Mouse (Mus musculus) stomach, embryonic 14.5 days (tissue): ENCODE results near the gene Car5b. TPM values are rescaled to one million over a fixed set of nuclear protein-coding genes. Genes with fewer than 3 reads are reported as not detected.

Experiments used
- ATAC-seq: fragments of 200-750 bp; cut with Nextera tagmentation; 2 replicates; pipeline ENCODE4 v1.8.0; 2017; ENCODE audit warnings: low read depth, moderate TSS enrichment; ENCODE audit not compliant: insufficient number of reproducible peaks, insufficient read depth, low FRiP score
- H3K27ac ChIP-seq: fragments of 300-500 bp; sonication (generic); 2 replicates; pipeline ENCODE4 v1.5.1; 2014; ENCODE audit warnings: mild to moderate bottlenecking, low read length, moderate library complexity, mixed read lengths
- H3K27me3 ChIP-seq: fragments of 300-500 bp; sonication (generic); 2 replicates; pipeline ENCODE4 v1.6.1; 2014; ENCODE audit warnings: low read length, control low read depth, mixed read lengths; ENCODE audit not compliant: control insufficient read depth, insufficient read depth
- H3K36me3 ChIP-seq: fragments of 300-500 bp; sonication (generic); 2 replicates; pipeline ENCODE4 v1.6.1; 2014; ENCODE audit warnings: mild to moderate bottlenecking, control low read depth, low read length, moderate library complexity, mixed read lengths; ENCODE audit not compliant: control insufficient read depth, insufficient read depth
- H3K4me1 ChIP-seq: fragments of 300-500 bp; sonication (generic); 2 replicates; pipeline ENCODE4 v1.6.1; 2014; ENCODE audit warnings: low read length, control low read depth, mixed read lengths; ENCODE audit not compliant: control insufficient read depth, insufficient read depth
- H3K4me2 ChIP-seq: fragments of 300-500 bp; sonication (generic); replicated peaks from 2 replicates; pipeline ENCODE4 v1.6.1; 2014; ENCODE audit warnings: low read depth, low read length, control low read depth
- H3K4me3 ChIP-seq: fragments of 300-500 bp; sonication (generic); 2 replicates; pipeline ENCODE4 v1.5.1; 2014; ENCODE audit warnings: low read depth, low read length, control low read depth
- H3K9ac ChIP-seq: fragments of 300-500 bp; sonication (generic); replicated peaks from 2 replicates; pipeline ENCODE4 v1.6.1; 2014; ENCODE audit warnings: low read depth, mild to moderate bottlenecking, control low read depth, low read length, moderate library complexity, mixed read lengths
- H3K9me3 ChIP-seq: fragments of 300-500 bp; sonication (generic); 2 replicates; pipeline ENCODE4 v1.6.1; 2016; ENCODE audit warnings: low read depth, low read length, control low read depth; ENCODE audit not compliant: control insufficient read depth
- WGBS: fragments of 180-500 bp; shearing (Covaris S2); extraction: QIAGEN DNeasy Blood & Tissue Kit; methylation state at CpG from one replicate; pipeline ENCODE4 v1.1.7; 2014; 5-methylcytosine and 5-hydroxymethylcytosine counted together
- polyA plus RNA-seq: library from polyadenylated mRNA; unstranded; fragments of >200 nt; fragmentation: Nextera tagmentation; extraction: Ambion mirVana; gene quantifications from 2 replicates; pipeline ENCODE4 v1.2.1, GENCODE M21; 2014

Gene Car5b
- polyA plus RNA-seq, 1 experiment from 2014 or later = 0.72 TPM

DNA sequence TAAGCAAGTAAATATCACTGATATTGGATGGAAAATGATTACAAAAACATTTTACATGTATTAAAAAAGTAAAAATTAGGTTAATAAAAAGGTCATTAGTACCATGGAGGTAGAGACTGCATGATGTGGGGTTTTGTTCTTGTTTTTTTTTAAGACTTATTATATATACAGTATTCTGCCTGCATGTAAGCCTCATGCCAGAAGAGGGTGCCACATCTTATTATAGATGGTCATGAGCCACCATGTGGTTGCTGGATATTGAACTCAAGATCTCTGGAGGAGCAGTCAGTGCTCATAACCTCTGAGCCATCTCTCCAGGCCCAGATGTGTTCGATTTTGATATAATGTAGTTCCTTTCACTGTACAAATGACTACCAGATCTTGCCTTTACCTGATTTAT is 27.9 kb downstream of the Car5b start:
- no peaks in the 10 kb centered on the region for H3K4me1 ChIP-seq
- H3K9ac ChIP-seq = no peak overlapping the region
- H3K4me3 ChIP-seq = no peak overlapping the region
- no peak for ATAC-seq
- H3K9me3 ChIP-seq = no peaks in the 10 kb centered on the region
- H3K27ac ChIP-seq = no peak overlapping the region
- no peaks in the 10 kb centered on the region for H3K36me3 ChIP-seq
- no peaks in the 10 kb centered on the region for H3K27me3 ChIP-seq
- 79% methylated on average over 1 of the region's 1 CpGs for WGBS
- no peak overlapping the region for H3K4me2 ChIP-seq

GRCm38 (mm10) chrX:163996754-163997153 is 31.0 kb downstream of the Car5b start:
- H3K4me3 ChIP-seq = no peak overlapping the region
- 91% methylated on average over 3 of the region's 3 CpGs for WGBS
- H3K27ac ChIP-seq = no peak overlapping the region
- no peak for ATAC-seq
- no peaks in the 10 kb centered on the region for H3K36me3 ChIP-seq
- no peak overlapping the region for H3K4me2 ChIP-seq
- no peaks in the 10 kb centered on the region for H3K9me3 ChIP-seq
- H3K4me1 ChIP-seq = no peaks in the 10 kb centered on the region
- no peak overlapping the region for H3K9ac ChIP-seq
- H3K27me3 ChIP-seq = no peaks in the 10 kb centered on the region

DNA sequence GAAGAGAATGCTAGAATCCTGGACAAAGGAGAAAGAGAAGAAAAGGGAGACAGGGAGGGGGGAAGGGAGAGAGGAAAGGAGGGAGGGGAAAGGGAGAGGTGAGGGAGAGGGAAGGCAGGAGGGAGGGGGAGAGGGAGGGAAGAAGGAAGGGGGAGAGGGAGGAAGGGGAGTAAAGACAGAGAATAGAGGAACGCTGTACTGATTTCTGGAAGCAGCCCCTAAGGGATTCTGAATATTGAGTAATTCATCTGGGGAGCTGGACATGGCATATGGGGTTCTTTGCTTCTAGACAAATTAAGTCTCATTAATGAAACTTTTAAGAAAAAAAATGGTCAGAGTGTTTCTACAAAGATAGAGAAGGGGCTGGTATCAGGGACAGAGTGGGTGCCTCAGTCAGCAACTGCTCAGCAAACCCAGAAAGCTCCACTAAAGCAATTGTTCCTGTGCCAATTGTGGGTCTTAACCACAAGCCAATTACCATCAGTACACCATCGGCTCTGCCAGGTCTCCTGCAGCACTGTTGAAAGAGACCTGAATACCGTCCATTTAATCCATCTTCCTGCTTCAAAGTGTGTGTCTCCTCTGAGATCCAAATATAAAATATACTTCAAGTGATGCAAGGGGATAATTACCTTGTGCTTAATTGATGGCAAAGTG is 40.0 kb downstream of the Car5b start:
- no peak overlapping the region for H3K9ac ChIP-seq
- no peak overlapping the region for H3K4me2 ChIP-seq
- 68% methylated on average over 3 of the region's 3 CpGs for WGBS
- no peaks in the 10 kb centered on the region for H3K9me3 ChIP-seq
- no peak overlapping the region for H3K27ac ChIP-seq
- no peaks in the 10 kb centered on the region for H3K27me3 ChIP-seq
- no peaks in the 10 kb centered on the region for H3K36me3 ChIP-seq
- no peak for ATAC-seq
- H3K4me1 ChIP-seq = no peaks in the 10 kb centered on the region
- no peak overlapping the region for H3K4me3 ChIP-seq

- Histone ChIP-seq H3K4me1 (no peaks in the 10 kb centered on the region), H3K27ac (no peak overlapping the region), H3K27me3 (no peaks in the 10 kb centered on the region), H3K4me2 (no peak overlapping the region), H3K36me3 (no peaks in the 10 kb centered on the region), H3K9me3 (no peaks in the 10 kb centered on the region), H3K4me3 (no peak overlapping the region), H3K9ac (no peak overlapping the region)
- no peak for ATAC-seq
- 73% methylated on average over 6 of the region's 6 CpGs for WGBS
These were observed 45.7 kb downstream of the Car5b start for GRCm38 (mm10) chrX:163982129-163982528.

DNA sequence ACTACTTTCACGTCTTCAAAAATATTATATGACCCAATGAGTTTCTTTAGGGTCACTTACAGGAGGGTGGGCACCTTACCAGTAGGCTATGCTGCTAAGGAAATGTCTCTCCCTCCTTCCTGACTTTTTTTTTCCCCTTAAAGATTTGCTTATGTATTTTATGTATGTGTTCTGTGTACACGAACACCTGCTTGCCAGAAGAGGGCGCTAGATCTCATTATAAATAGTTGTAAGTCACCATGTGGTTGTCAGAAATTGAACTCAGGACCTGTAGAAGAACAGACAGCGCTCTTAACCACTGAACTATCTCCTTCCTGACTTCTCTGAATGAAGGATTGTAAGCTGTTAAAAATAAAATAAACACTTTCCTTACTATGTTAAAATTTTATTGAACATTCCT is 46.3 kb downstream of the Car5b start:
- Histone ChIP-seq H3K9ac (no peak overlapping the region), H3K4me1 (no peaks in the 10 kb centered on the region), H3K4me3 (no peak overlapping the region), H3K36me3 (no peaks in the 10 kb centered on the region), H3K27me3 (no peaks in the 10 kb centered on the region), H3K4me2 (no peak overlapping the region), H3K9me3 (no peaks in the 10 kb centered on the region), H3K27ac (no peak overlapping the region)
- WGBS = 42% methylated on average over 4 of the region's 4 CpGs
- no peak for ATAC-seq

DNA sequence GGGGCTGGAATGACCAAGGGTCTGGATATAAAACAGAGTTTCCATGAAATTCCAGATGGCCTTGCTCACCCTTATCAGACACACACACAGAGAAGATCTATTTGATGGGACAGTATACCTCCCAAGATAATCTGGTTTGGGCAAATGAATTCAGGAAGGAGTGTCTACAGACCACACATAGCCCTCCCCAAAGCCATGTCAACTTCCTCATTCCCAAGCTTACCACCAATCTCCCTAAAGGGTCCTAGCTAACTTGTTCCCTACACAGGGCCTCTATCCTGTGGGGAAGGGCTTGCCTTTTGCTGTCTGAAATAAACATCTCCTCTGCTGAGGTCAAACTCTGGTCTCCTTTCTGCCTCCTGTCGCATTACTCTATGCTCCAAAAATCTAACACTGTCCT is 46.7 kb downstream of the Car5b start:
- H3K36me3 ChIP-seq = no peaks in the 10 kb centered on the region
- no peak overlapping the region for H3K27ac ChIP-seq
- no peak overlapping the region for H3K4me3 ChIP-seq
- H3K4me1 ChIP-seq = no peaks in the 10 kb centered on the region
- no peak overlapping the region for H3K4me2 ChIP-seq
- no peak overlapping the region for H3K9ac ChIP-seq
- no peaks in the 10 kb centered on the region for H3K9me3 ChIP-seq
- 96% methylated on average over 1 of the region's 1 CpGs for WGBS
- ATAC-seq = no peak
- H3K27me3 ChIP-seq = no peaks in the 10 kb centered on the region

- ATAC-seq = peak; percentile 94
- no peaks in the 10 kb centered on the region for H3K27me3 ChIP-seq
- H3K9ac ChIP-seq = peak within 1 kb of the TSS; percentile 76
- peaks cover 7% of the 10 kb centered on the region; the same call in 1 of the 2 replicates for H3K36me3 ChIP-seq
- peak within 1 kb of the TSS; percentile 49 for H3K4me2 ChIP-seq
- H3K4me3 ChIP-seq = peak within 1 kb of the TSS; percentile 52
- no peaks in the 10 kb centered on the region for H3K4me1 ChIP-seq
- no peaks in the 10 kb centered on the region for H3K9me3 ChIP-seq
- peak within 1 kb of the TSS; percentile 97 for H3K27ac ChIP-seq
- WGBS = 20% methylated on average over 29 of the region's 29 CpGs
These were observed 69.3 kb downstream of the Car5b start, which contains the start of gene Zrsr2 for GRCm38 (mm10) chrX:163958467-163958875. Zrsr2 (minus strand) TSS chrX:163958661.

- peak; percentile 91 for ATAC-seq
- peak overlapping the region; percentile 76 for H3K9ac ChIP-seq
- H3K27me3 ChIP-seq = no peaks in the 10 kb centered on the region
- 18% methylated on average over 56 of the region's 67 CpGs for WGBS
- no peaks in the 10 kb centered on the region for H3K9me3 ChIP-seq
- peak overlapping the region; percentile 49 for H3K4me2 ChIP-seq
- H3K4me1 ChIP-seq = no peaks in the 10 kb centered on the region
- H3K4me3 ChIP-seq = peak overlapping the region; percentile 52
- peak overlapping the region; percentile 97 for H3K27ac ChIP-seq
- H3K36me3 ChIP-seq = peaks cover 12% of the 10 kb centered on the region; the same call in 1 of the 2 replicates
These were observed 69.9 kb downstream of the Car5b start for GRCm38 (mm10) chrX:163957803-163958466.
